Mouse (Mus musculus) erythroblast, embryonic 14.5 days (primary cell): ENCODE measurements around the gene Iqcn.

Source experiments
- GATA1 ChIP-seq: IDR thresholded peaks from 2 replicates; pipeline ENCODE4 v1.6.1; 2012; ENCODE audit warnings: low read length, inconsistent platforms, mixed read lengths
- TAL1 ChIP-seq: IDR thresholded peaks from 3 replicates; pipeline ENCODE4 v1.6.1; 2012; ENCODE audit warnings: low read length, inconsistent platforms, mixed read lengths

GRCm38 (mm10) chr8:70663691-70664090 lies 39.6 kb upstream of the Iqcn start:
- TF ChIP-seq GATA1 (no peak), TAL1 (no peak)
